Mouse (Mus musculus) embryo, embryonic 11 days (tissue): ENCODE measurements around the gene Gypa.

Experiments used
- DNase-seq: peaks from one replicate; pipeline ENCODE4 v3.0.0-alpha.2; 2015

Gypa gene

GRCm38 (mm10) chr8:80550436-80550835 is 56.9 kb downstream of the Gypa start:
- DNase-seq = no peak

- DNase-seq = no peak
Measured at GRCm38 (mm10) chr8:80551303-80551702, 57.7 kb downstream of the Gypa start.

- no peak for DNase-seq
Measured at GRCm38 (mm10) chr8:80554991-80555390, 61.4 kb downstream of the Gypa start.
